Mouse (Mus musculus): ENCODE measurements around the gene Apba1. TPM values are rescaled to one million over a fixed set of nuclear protein-coding genes. Genes with fewer than 3 reads are reported as not detected.
A peak's percentile ranks its signal among the peaks of the same experiment; 100 is the strongest.

The Apba1 gene
- polyA plus RNA-seq, 1 experiment from 2014 or later, result 0.75 TPM

GRCm38 (mm10) chr19:23893093-23893889 lies 134.6 kb downstream of the Apba1 start:
- no peak overlapping the region for H3K27ac ChIP-seq (ENCODE audit: low read length)
- peak; percentile 60 for ATAC-seq (ENCODE audit: insufficient number of reproducible peaks, insufficient read depth, low FRiP score, low read depth)
- H3K9me3 ChIP-seq (ENCODE audit: control insufficient read depth, low read depth, low read length), result no peaks in the 10 kb centered on the region
- no peaks in the 10 kb centered on the region for H3K4me1 ChIP-seq (ENCODE audit: control insufficient read depth, insufficient read depth, low read length)
- 19% methylated on average over 106 of the region's 110 CpGs for WGBS
- H3K4me2 ChIP-seq (replicated peaks; ENCODE audit: low read depth, low read length), result peak overlapping the region; percentile 59
- 0 out of 2 replicates have a peak, but pooled peaks cover 6% of the 10 kb centered on the region for H3K27me3 ChIP-seq (ENCODE audit: control insufficient read depth, insufficient read depth, low read length)
- peak overlapping the region; percentile 41 for H3K4me3 ChIP-seq (ENCODE audit: low read depth, low read length)
- H3K36me3 ChIP-seq (ENCODE audit: control insufficient read depth, insufficient read depth, low read length), result no peaks in the 10 kb centered on the region
- H3K9ac ChIP-seq (replicated peaks; ENCODE audit: low read depth, low read length), result 0 out of 2 replicates have a peak overlapping the region, but pooled peaks have one; percentile 10

GRCm38 (mm10) chr19:23893946-23894345 lies 135.3 kb downstream of the Apba1 start:
- Histone ChIP-seq H3K27ac (ENCODE audit: low read length) (no peak overlapping the region), H3K4me1 (ENCODE audit: control insufficient read depth, insufficient read depth, low read length) (no peaks in the 10 kb centered on the region), H3K9ac (replicated peaks; ENCODE audit: low read depth, low read length) (no peak overlapping the region), H3K27me3 (ENCODE audit: control insufficient read depth, insufficient read depth, low read length) (0 out of 2 replicates have a peak, but pooled peaks cover 6% of the 10 kb centered on the region), H3K36me3 (ENCODE audit: control insufficient read depth, insufficient read depth, low read length) (no peaks in the 10 kb centered on the region), H3K9me3 (ENCODE audit: control insufficient read depth, low read depth, low read length) (no peaks in the 10 kb centered on the region), H3K4me2 (replicated peaks; ENCODE audit: low read depth, low read length) (no peak overlapping the region), H3K4me3 (ENCODE audit: low read depth, low read length) (no peak overlapping the region)
- no peak for ATAC-seq (ENCODE audit: insufficient number of reproducible peaks, insufficient read depth, low FRiP score, low read depth)
- WGBS, result 62% methylated on average over 9 of the region's 9 CpGs

- H3K27me3 ChIP-seq (ENCODE audit: control insufficient read depth, insufficient read depth, low read length), result 0 out of 2 replicates have a peak, but pooled peaks cover 6% of the 10 kb centered on the region
- H3K4me1 ChIP-seq (ENCODE audit: control insufficient read depth, insufficient read depth, low read length), result no peaks in the 10 kb centered on the region
- H3K4me3 ChIP-seq (ENCODE audit: low read depth, low read length), result no peak overlapping the region
- H3K4me2 ChIP-seq (replicated peaks; ENCODE audit: low read depth, low read length), result no peak overlapping the region
- 55% methylated on average over 3 of the region's 3 CpGs for WGBS
- H3K27ac ChIP-seq (ENCODE audit: low read length), result no peak overlapping the region
- no peak for ATAC-seq (ENCODE audit: insufficient number of reproducible peaks, insufficient read depth, low FRiP score, low read depth)
- H3K36me3 ChIP-seq (ENCODE audit: control insufficient read depth, insufficient read depth, low read length), result no peaks in the 10 kb centered on the region
- H3K9me3 ChIP-seq (ENCODE audit: control insufficient read depth, low read depth, low read length), result no peaks in the 10 kb centered on the region
- no peak overlapping the region for H3K9ac ChIP-seq (replicated peaks; ENCODE audit: low read depth, low read length)
These were observed 136.1 kb downstream of the Apba1 start for GRCm38 (mm10) chr19:23894822-23895221.

- Histone ChIP-seq H3K4me3 (ENCODE audit: low read depth, low read length) (no peak overlapping the region), H3K4me1 (ENCODE audit: control insufficient read depth, insufficient read depth, low read length) (no peaks in the 10 kb centered on the region), H3K36me3 (ENCODE audit: control insufficient read depth, insufficient read depth, low read length) (no peaks in the 10 kb centered on the region), H3K4me2 (replicated peaks; ENCODE audit: low read depth, low read length) (no peak overlapping the region), H3K9me3 (ENCODE audit: control insufficient read depth, low read depth, low read length) (no peaks in the 10 kb centered on the region), H3K9ac (replicated peaks; ENCODE audit: low read depth, low read length) (no peak overlapping the region), H3K27ac (ENCODE audit: low read length) (no peak overlapping the region), H3K27me3 (ENCODE audit: control insufficient read depth, insufficient read depth, low read length) (0 out of 2 replicates have a peak, but pooled peaks cover 6% of the 10 kb centered on the region)
- ATAC-seq (ENCODE audit: insufficient number of reproducible peaks, insufficient read depth, low FRiP score, low read depth), result no peak
- WGBS, result 57% methylated on average over 8 of the region's 8 CpGs
These were observed 138.2 kb downstream of the Apba1 start for GRCm38 (mm10) chr19:23896915-23897314.

- H3K27me3 ChIP-seq (ENCODE audit: control insufficient read depth, insufficient read depth, low read length), result 0 out of 2 replicates have a peak, but pooled peaks cover 5% of the 10 kb centered on the region
- no peak overlapping the region for H3K9ac ChIP-seq (replicated peaks; ENCODE audit: low read depth, low read length)
- no peak overlapping the region for H3K27ac ChIP-seq (ENCODE audit: low read length)
- no peaks in the 10 kb centered on the region for H3K4me1 ChIP-seq (ENCODE audit: control insufficient read depth, insufficient read depth, low read length)
- H3K4me3 ChIP-seq (ENCODE audit: low read depth, low read length), result no peak overlapping the region
- no peaks in the 10 kb centered on the region for H3K36me3 ChIP-seq (ENCODE audit: control insufficient read depth, insufficient read depth, low read length)
- no peaks in the 10 kb centered on the region for H3K9me3 ChIP-seq (ENCODE audit: control insufficient read depth, low read depth, low read length)
- 23% methylated on average over 11 of the region's 11 CpGs for WGBS
- no peak overlapping the region for H3K4me2 ChIP-seq (replicated peaks; ENCODE audit: low read depth, low read length)
- ATAC-seq (ENCODE audit: insufficient number of reproducible peaks, insufficient read depth, low FRiP score, low read depth), result no peak
These were observed 139.8 kb downstream of the Apba1 start for GRCm38 (mm10) chr19:23898501-23898900.

- 68% methylated on average over 3 of the region's 3 CpGs for WGBS
- H3K27ac ChIP-seq (ENCODE audit: low read length), result no peak overlapping the region
- no peaks in the 10 kb centered on the region for H3K36me3 ChIP-seq (ENCODE audit: control insufficient read depth, insufficient read depth, low read length)
- ATAC-seq (ENCODE audit: insufficient number of reproducible peaks, insufficient read depth, low FRiP score, low read depth), result no peak
- H3K4me2 ChIP-seq (replicated peaks; ENCODE audit: low read depth, low read length), result no peak overlapping the region
- no peaks in the 10 kb centered on the region for H3K4me1 ChIP-seq (ENCODE audit: control insufficient read depth, insufficient read depth, low read length)
- H3K9ac ChIP-seq (replicated peaks; ENCODE audit: low read depth, low read length), result no peak overlapping the region
- no peak overlapping the region for H3K4me3 ChIP-seq (ENCODE audit: low read depth, low read length)
- H3K9me3 ChIP-seq (ENCODE audit: control insufficient read depth, low read depth, low read length), result no peaks in the 10 kb centered on the region
- H3K27me3 ChIP-seq (ENCODE audit: control insufficient read depth, insufficient read depth, low read length), result no peaks in the 10 kb centered on the region
These were observed 142.5 kb downstream of the Apba1 start for GRCm38 (mm10) chr19:23901177-23901576.

- Histone ChIP-seq H3K9me3 (ENCODE audit: control insufficient read depth, low read depth, low read length) (no peaks in the 10 kb centered on the region), H3K9ac (replicated peaks; ENCODE audit: low read depth, low read length) (no peak overlapping the region), H3K4me1 (ENCODE audit: control insufficient read depth, insufficient read depth, low read length) (no peaks in the 10 kb centered on the region), H3K4me3 (ENCODE audit: low read depth, low read length) (no peak overlapping the region), H3K36me3 (ENCODE audit: control insufficient read depth, insufficient read depth, low read length) (no peaks in the 10 kb centered on the region), H3K27me3 (ENCODE audit: control insufficient read depth, insufficient read depth, low read length) (no peaks in the 10 kb centered on the region), H3K4me2 (replicated peaks; ENCODE audit: low read depth, low read length) (no peak overlapping the region), H3K27ac (ENCODE audit: low read length) (no peak overlapping the region)
- WGBS, result 95% methylated on average over 4 of the region's 4 CpGs
- ATAC-seq (ENCODE audit: insufficient number of reproducible peaks, insufficient read depth, low FRiP score, low read depth), result no peak
These were observed 143.1 kb downstream of the Apba1 start for GRCm38 (mm10) chr19:23901768-23902167.

GRCm38 (mm10) chr19:23903066-23903465 lies 144.4 kb downstream of the Apba1 start:
- no peak overlapping the region for H3K27ac ChIP-seq (ENCODE audit: low read length)
- H3K9ac ChIP-seq (replicated peaks; ENCODE audit: low read depth, low read length), result no peak overlapping the region
- no peaks in the 10 kb centered on the region for H3K9me3 ChIP-seq (ENCODE audit: control insufficient read depth, low read depth, low read length)
- H3K36me3 ChIP-seq (ENCODE audit: control insufficient read depth, insufficient read depth, low read length), result no peaks in the 10 kb centered on the region
- H3K4me2 ChIP-seq (replicated peaks; ENCODE audit: low read depth, low read length), result no peak overlapping the region
- no peak overlapping the region for H3K4me3 ChIP-seq (ENCODE audit: low read depth, low read length)
- WGBS, result 94% methylated on average over 7 of the region's 7 CpGs
- ATAC-seq (ENCODE audit: insufficient number of reproducible peaks, insufficient read depth, low FRiP score, low read depth), result no peak
- H3K4me1 ChIP-seq (ENCODE audit: control insufficient read depth, insufficient read depth, low read length), result no peaks in the 10 kb centered on the region
- H3K27me3 ChIP-seq (ENCODE audit: control insufficient read depth, insufficient read depth, low read length), result no peaks in the 10 kb centered on the region
